Mouse (Mus musculus) kidney, adult 2 months (tissue): ENCODE measurements at regions not wholly inside any gene's neighbourhood (a gene's known extent, or its start where the extent isn't known, plus 50 kb on each side); places are given as distances from the start of the nearest gene placed in this dataset.

Experiments
- CTCF ChIP-seq: fragments of 200-500 bp; conservative IDR thresholded peaks from 2 replicates; pipeline ENCODE4 v1.5.1; 2011; ENCODE audit warnings: low read depth, mild to moderate bottlenecking, control low read depth, low read length, moderate library complexity, mixed read lengths; ENCODE audit not compliant: insufficient read depth, insufficient read length
- POLR2A ChIP-seq: fragments of 200-500 bp; IDR thresholded peaks from one replicate; pipeline ENCODE4 v1.6.1; 2011; ENCODE audit warnings: low read depth, low read length, control low read depth

DNA sequence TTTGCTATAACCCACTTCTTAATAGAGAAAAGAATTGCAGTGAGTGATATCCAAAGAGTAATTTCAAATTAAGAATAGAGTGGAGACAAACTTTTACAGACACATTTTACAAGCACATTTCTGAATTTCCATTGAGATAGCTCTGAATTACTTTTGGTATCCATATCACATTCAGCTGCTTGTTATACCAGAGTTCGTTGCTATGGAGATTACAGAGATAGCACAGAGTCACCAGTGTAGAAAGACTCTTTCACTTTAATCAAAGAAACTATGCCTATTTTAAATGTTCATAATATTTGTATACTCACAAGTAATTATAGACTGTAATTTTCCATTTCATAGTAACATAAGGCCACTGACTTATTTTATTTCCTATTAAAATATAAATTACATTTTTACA, 52.7 kb upstream of the Slc13a1 start:
- TF ChIP-seq POLR2A = no peak
- no peak for TF ChIP-seq CTCF
